Mouse (Mus musculus) ovary, postnatal 10 days (tissue): ENCODE data around the gene Ppp3r2.
A peak's percentile ranks its signal among the peaks of the same experiment; 100 is the strongest.

Source experiments
- DNase-seq: peaks from one replicate; pipeline ENCODE4 v3.0.0; 2022; ENCODE audit warnings: low spot score

Ppp3r2 gene

DNA sequence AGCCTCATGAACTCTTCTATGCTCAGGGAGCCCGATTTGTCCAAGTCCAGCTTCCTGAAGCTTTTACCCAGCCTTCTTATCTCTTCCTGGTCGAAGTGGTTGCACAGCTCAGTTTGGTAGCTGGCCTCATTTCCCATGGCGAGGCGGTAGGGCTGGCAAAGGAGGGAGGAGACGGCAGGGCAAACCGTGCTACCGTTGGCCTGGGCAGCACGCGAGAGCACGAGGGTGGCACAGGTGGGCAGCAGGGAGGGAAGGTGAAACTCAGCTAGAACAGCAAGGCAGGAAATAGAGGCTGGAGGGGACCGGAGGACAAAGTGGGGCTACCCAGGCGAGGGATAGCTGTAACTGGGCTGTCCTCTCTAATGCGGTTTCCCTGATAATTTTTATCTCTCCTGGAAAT is at the start of gene Ppp3r2:
TSS of gene Ppp3r2 (minus strand) at position 213 of the 400 bp plus-strand sequence.
- DNase-seq: no peak

GRCm38 (mm10) chr4:49729326-49729725 is 47.5 kb upstream of the Ppp3r2 start:
- DNase-seq: no peak

GRCm38 (mm10) chr4:49723908-49724307 is 42.1 kb upstream of the Ppp3r2 start:
- no peak for DNase-seq

- DNase-seq: no peak
These were observed 9.8 kb upstream of the Ppp3r2 start for GRCm38 (mm10) chr4:49691405-49692194.

GRCm38 (mm10) chr4:49688594-49689288 is 6.9 kb upstream of the Ppp3r2 start:
- DNase-seq: no peak

GRCm38 (mm10) chr4:49680171-49680875 is 1.5 kb downstream of the Ppp3r2 start:
- DNase-seq: no peak

DNA sequence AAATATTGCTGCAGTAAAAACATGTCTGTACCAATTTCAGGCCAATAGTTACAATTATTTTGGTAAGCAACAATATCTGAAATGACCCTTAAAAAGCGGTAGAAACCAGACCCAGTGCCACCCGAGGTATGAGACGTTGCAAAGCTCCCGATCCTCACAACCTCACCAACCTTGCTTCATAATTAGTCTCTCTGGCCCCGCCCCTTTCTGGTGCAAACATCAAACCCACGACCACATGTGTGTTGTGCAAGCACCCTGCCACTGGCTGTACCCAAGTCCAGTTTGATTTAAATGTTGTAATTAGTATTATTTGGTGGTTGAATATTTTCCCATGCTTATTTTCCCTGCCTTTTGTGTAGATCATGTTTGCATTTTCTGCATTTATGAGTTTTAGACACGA is 5.0 kb downstream of the Ppp3r2 start:
- no peak for DNase-seq

- DNase-seq: no peak
These were observed 5.8 kb downstream of the Ppp3r2 start for GRCm38 (mm10) chr4:49676071-49676470.

- no peak for DNase-seq
These were observed 17.0 kb downstream of the Ppp3r2 start for GRCm38 (mm10) chr4:49664850-49665249.

DNA sequence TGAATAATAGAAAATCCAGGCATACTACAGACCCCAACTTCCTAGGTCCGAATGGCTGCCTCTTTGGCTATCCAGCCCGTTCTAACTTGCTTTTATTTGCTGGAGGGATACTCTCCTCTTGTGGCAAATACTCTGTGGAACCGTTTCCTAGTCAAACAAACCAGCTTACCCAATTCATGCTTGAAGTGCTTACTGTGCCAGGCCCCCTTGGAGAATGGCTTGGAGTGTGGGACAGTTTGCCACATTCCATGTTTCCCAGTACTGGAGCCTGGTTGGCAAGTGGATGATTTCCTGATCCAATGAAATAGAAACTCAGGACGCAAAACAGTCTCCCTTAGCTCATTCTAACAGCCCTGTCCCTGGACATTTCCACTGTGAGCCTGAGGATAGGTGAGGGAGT is 19.6 kb downstream of the Ppp3r2 start:
- DNase-seq: no peak

DNA sequence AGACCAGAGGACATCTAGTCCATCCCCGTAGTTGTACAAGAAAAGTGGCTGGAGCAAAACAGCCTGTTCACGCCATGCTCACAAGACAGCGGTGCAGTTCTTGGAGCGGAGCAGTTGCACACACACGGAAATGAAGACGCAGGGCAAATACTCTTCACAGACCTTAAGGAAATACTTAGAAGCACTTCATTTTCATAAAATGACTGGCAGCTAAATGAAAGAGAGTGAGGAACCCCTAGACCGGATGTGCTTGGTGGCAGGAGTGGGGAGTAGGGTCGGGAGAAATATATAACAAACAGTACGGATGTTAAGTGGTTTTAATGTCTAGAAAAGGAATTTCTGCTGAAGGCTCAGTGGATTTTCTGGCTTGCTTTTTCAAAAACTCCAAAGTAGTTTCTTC is 20.2 kb downstream of the Ppp3r2 start:
- no peak for DNase-seq

- DNase-seq: no peak
These were observed 22.4 kb downstream of the Ppp3r2 start for GRCm38 (mm10) chr4:49659421-49659820.

DNA sequence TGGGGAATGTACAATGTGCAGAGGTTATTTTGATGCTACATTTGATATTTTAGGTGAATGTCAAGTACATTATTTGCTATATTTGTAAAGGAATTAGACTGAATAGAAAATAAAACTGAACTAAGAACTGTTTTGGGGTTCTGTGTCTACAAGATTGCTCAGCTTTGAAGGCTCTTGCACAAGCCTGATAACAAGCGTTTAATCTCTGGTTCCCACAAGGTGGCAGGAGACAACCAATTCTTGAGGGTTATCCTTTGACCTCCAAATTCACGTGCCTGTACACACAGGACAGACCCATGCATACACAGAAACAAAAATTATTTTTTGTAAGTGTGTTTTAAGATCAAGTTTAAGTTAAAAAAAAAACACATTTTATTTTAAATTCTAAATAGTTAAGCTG is 41.9 kb downstream of the Ppp3r2 start:
- DNase-seq: no peak

- DNase-seq: no peak
These were observed 44.0 kb downstream of the Ppp3r2 start for GRCm38 (mm10) chr4:49637821-49638220.

DNA sequence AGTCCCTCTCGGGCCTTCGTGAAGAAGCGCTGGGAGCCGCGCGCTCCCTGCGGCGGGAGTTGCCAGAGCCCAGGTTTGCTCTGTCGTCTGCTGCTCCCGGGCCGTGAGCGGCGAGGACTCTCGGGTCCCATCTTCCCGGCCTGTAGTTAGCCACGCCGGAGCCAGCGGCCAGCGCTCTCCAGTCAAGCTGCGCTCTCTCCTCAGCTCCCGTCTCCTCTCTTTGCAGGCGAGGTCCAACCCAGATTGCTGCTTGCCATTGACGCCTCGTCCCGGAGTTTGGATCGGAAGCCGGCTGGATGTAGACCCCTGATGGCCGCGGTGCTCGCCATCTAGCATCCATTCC is 49.7 kb downstream of the Ppp3r2 start:
- DNase-seq: peak; percentile 85

DNA sequence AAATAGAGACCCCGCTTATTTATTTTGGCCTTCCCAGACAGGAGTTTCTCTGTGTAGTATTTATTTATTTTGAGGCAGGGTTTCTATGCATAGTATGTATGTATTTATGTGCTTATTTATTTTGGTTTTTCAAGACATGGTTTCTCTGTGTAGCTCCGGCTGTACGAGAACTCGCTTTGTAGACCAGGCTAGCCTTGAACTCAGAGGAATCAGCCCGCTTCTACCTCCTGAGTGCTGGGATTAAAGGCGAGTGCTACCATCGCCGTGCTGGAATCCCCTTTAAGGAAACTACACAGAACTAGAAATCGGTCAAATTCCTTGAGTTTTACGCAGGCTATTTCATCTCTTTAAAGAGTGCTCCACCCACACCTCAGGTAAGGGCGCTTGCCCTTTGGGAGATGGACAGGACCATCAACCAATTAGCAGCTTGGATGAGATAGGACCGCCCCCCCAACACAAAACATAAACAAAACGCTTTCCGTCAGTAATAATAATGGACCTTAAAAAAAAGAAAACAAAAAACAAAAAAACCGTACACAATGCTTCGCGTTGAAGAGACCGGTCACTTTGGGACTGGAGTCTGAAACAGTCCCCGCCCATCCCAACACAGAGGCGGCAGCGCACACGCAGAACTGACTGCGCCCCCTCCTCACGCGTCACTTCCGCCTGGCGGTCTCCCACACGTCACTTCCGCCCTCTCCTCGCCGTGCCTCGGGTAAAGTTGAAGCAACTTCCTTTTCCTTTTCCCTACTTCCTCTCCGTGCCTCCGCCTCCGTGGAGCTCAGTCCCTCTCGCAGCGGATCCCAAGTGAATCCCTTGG is 50.3 kb downstream of the Ppp3r2 start, which contains the start of gene Rnf20:
TSS of gene Rnf20 (plus strand) at position 688 of the 820 bp plus-strand sequence.
- DNase-seq: no peak

- DNase-seq: no peak
These were observed 52.9 kb downstream of the Ppp3r2 start for GRCm38 (mm10) chr4:49628941-49629340.
